Mouse (Mus musculus) G1E (cell line): Measurements from ENCODE around the gene Spns2.

Experiments
- CTCF ChIP-seq: IDR thresholded peaks from 2 replicates; pipeline ENCODE4 v1.5.1; 2012; ENCODE audit warnings: low read depth, low read length, inconsistent platforms, mixed read lengths
- GATA1 ChIP-seq: IDR thresholded peaks from 2 replicates; pipeline ENCODE4 v1.6.1; 2012; ENCODE audit warnings: borderline replicate concordance, low read length, inconsistent platforms, mixed read lengths
- POLR2AphosphoS5 ChIP-seq: IDR thresholded peaks from 2 replicates; pipeline ENCODE4 v1.6.1; 2012; ENCODE audit warnings: low read depth, low read length, inconsistent platforms; ENCODE audit not compliant: insufficient replicate concordance

GRCm38 (mm10) chr11:72413016-72413415, 76.7 kb downstream of the Spns2 start:
- TF ChIP-seq CTCF (no peak), POLR2AphosphoS5 (no peak), GATA1 (no peak)
